16 mouse cellular contexts compared by ENCODE assay signal in genomic region chr8:125206962-125207361, GRCm38 (mm10).
"Had no signal": no experiment of that assay in that cellular context is flagged by ENCODE, and none has a peak within 500 bp of the region (broad histone marks: within the 10 kb centered on the region; RNA-seq: fewer than 3 reads in every experiment).

No protein-coding gene starts in this region.

- H3K4me2 ChIP-seq: kidney, embryonic 15.5 days; limb, embryonic 12.5 days; liver, embryonic 13.5 days; lung, embryonic 15.5 days; midbrain, embryonic 12.5 days; stomach, embryonic 15.5 days had no signal

- H3K4me3 ChIP-seq: kidney, embryonic 15.5 days; limb, embryonic 12.5 days; liver, embryonic 13.5 days; lung, embryonic 15.5 days; megakaryocyte, embryonic 14.5 days; midbrain, embryonic 12.5 days; stomach, embryonic 15.5 days had no signal

- H3K9me3 ChIP-seq: kidney, embryonic 15.5 days; limb, embryonic 12.5 days; liver, embryonic 13.5 days; lung, embryonic 15.5 days; megakaryocyte, embryonic 14.5 days; midbrain, embryonic 12.5 days; stomach, embryonic 15.5 days had no signal

- H3K4me1 ChIP-seq: kidney, embryonic 15.5 days; liver, embryonic 13.5 days; lung, embryonic 15.5 days; megakaryocyte, embryonic 14.5 days; stomach, embryonic 15.5 days had no signal

- H3K9ac ChIP-seq: kidney, embryonic 15.5 days; limb, embryonic 12.5 days; liver, embryonic 13.5 days; liver, postnatal 0 days; lung, embryonic 15.5 days; midbrain, embryonic 12.5 days; stomach, embryonic 15.5 days had no signal

- H3K27me3 ChIP-seq: kidney, embryonic 15.5 days; liver, embryonic 13.5 days; lung, embryonic 15.5 days; stomach, embryonic 15.5 days had no signal

- H3K27ac ChIP-seq: kidney, embryonic 15.5 days; limb, embryonic 12.5 days; liver, embryonic 13.5 days; lung, embryonic 15.5 days; macrophage; midbrain, embryonic 12.5 days; stomach, embryonic 15.5 days had no signal

- H3K36me3 ChIP-seq: kidney, embryonic 15.5 days; limb, embryonic 12.5 days; liver, embryonic 13.5 days; lung, embryonic 15.5 days; midbrain, embryonic 12.5 days; stomach, embryonic 15.5 days had no signal

- ATAC-seq: intestine, embryonic 16.5 days; liver, postnatal 0 days had no signal

- DNase-seq: kidney, adult 2 months; kidney, postnatal 14 days; liver; liver, embryonic 13.5 days; liver, postnatal 0 days; lung, postnatal 14 days; thymus, adult 2 months; thymus, postnatal 25 days had no signal
